Mouse (Mus musculus) layer of hippocampus, adult 2 months (tissue): ENCODE results near the gene Gm45521. TPM values are rescaled to one million over a fixed set of nuclear protein-coding genes. Genes with fewer than 3 reads are reported as not detected.

ENCODE experiments used
- DNase-seq, 2 experiments: peaks; one replicate each; pipeline ENCODE4 v3.0.0; 2022; ENCODE audit warnings: low spot score in 2 of 2
- H3K27ac ChIP-seq: fragments of 200-600 bp; 2 replicates; pipeline ENCODE4 v1.8.1; 2022
- H3K4me3 ChIP-seq: fragments of 200-600 bp; 2 replicates; pipeline ENCODE4 v1.8.1; 2022; ENCODE audit warnings: mild to moderate bottlenecking
- CTCF ChIP-seq: fragments of 200-600 bp; conservative IDR thresholded peaks from 2 replicates; pipeline ENCODE4 v1.8.1; 2022; ENCODE audit warnings: antibody characterized with exemption, mild to moderate bottlenecking, moderate library complexity
- long read RNA-seq, 2 experiments: library from polyadenylated mRNA; stranded (forward); transcript quantifications; one replicate each; pipeline ENCODE4 v2.0.0; 2021; ENCODE audit warnings: borderline mapping rate in 2 of 2
- total RNA-seq, 2 experiments: library from RNA; stranded (reverse); gene quantifications; 2 replicates each; pipeline ENCODE4 v1.2.3; 2021

Gm45521 gene
- not detected for total RNA-seq
- long read RNA-seq, experiment 1 = 0 reads
- long read RNA-seq, experiment 2 = 0 reads

- H3K4me3 ChIP-seq = no peak within 1 kb of the TSS
- no peak for TF ChIP-seq CTCF
- no peak within 1 kb of the TSS for H3K27ac ChIP-seq
- DNase-seq = no peak
These were observed at the start of gene Gm45521 for GRCm38 (mm10) chr14:7957049-7957448. Gene Gm45521, plus strand, starts transcription at chr14:7957288.

GRCm38 (mm10) chr14:7909472-7909871, 47.6 kb upstream of the Gm45521 start:
- Histone ChIP-seq H3K27ac (no peak overlapping the region), H3K4me3 (no peak overlapping the region)
- DNase-seq = no peak
- no peak for TF ChIP-seq CTCF

GRCm38 (mm10) chr14:7913842-7914241, 43.2 kb upstream of the Gm45521 start:
- no peak for TF ChIP-seq CTCF
- H3K4me3 ChIP-seq = no peak overlapping the region

GRCm38 (mm10) chr14:7914461-7914860, 42.6 kb upstream of the Gm45521 start:
- no peak for DNase-seq
- Histone ChIP-seq H3K27ac (no peak overlapping the region), H3K4me3 (no peak overlapping the region)

More at GRCm38 (mm10) chr14:7913842-7914241, 43.2 kb upstream of the Gm45521 start:
- no peak overlapping the region for H3K27ac ChIP-seq
- DNase-seq = no peak

GRCm38 (mm10) chr14:7918150-7918991, 38.7 kb upstream of the Gm45521 start:
- no peak for DNase-seq
- no peak overlapping the region for H3K4me3 ChIP-seq
- H3K27ac ChIP-seq = no peak overlapping the region
- TF ChIP-seq CTCF = no peak

More at GRCm38 (mm10) chr14:7914461-7914860, 42.6 kb upstream of the Gm45521 start:
- no peak for TF ChIP-seq CTCF

- H3K27ac ChIP-seq = no peak overlapping the region
- H3K4me3 ChIP-seq = no peak overlapping the region
- no peak for DNase-seq
- no peak for TF ChIP-seq CTCF
These were observed 37.8 kb upstream of the Gm45521 start for GRCm38 (mm10) chr14:7919309-7919708.

GRCm38 (mm10) chr14:7919921-7920320, 37.2 kb upstream of the Gm45521 start:
- TF ChIP-seq CTCF = no peak
- DNase-seq = no peak
- H3K4me3 ChIP-seq = no peak overlapping the region
- no peak overlapping the region for H3K27ac ChIP-seq

GRCm38 (mm10) chr14:7921459-7921858, 35.6 kb upstream of the Gm45521 start:
- no peak overlapping the region for H3K27ac ChIP-seq
- no peak overlapping the region for H3K4me3 ChIP-seq
- no peak for DNase-seq
- TF ChIP-seq CTCF = no peak

- Histone ChIP-seq H3K4me3 (no peak overlapping the region), H3K27ac (no peak overlapping the region)
- TF ChIP-seq CTCF = no peak
- no peak for DNase-seq
These were observed 33.5 kb upstream of the Gm45521 start for GRCm38 (mm10) chr14:7923635-7924034.

- TF ChIP-seq CTCF = no peak
- no peak overlapping the region for H3K27ac ChIP-seq
- H3K4me3 ChIP-seq = no peak overlapping the region
- no peak for DNase-seq
These were observed 28.7 kb upstream of the Gm45521 start for GRCm38 (mm10) chr14:7928362-7928761.

- Histone ChIP-seq H3K4me3 (no peak overlapping the region), H3K27ac (no peak overlapping the region)
- no peak for DNase-seq
- TF ChIP-seq CTCF = no peak
These were observed 28.1 kb upstream of the Gm45521 start for GRCm38 (mm10) chr14:7929029-7929428.

GRCm38 (mm10) chr14:7932151-7932550, 24.9 kb upstream of the Gm45521 start:
- no peak for DNase-seq
- no peak overlapping the region for H3K4me3 ChIP-seq
- TF ChIP-seq CTCF = peak; percentile 52
- no peak overlapping the region for H3K27ac ChIP-seq

GRCm38 (mm10) chr14:7934166-7934565, 22.9 kb upstream of the Gm45521 start:
- Histone ChIP-seq H3K4me3 (no peak overlapping the region), H3K27ac (no peak overlapping the region)
- no peak for TF ChIP-seq CTCF
- DNase-seq = no peak
